ENCODE assay signal across 10 mouse cellular contexts in genomic region chr16:52383456-52384185, GRCm38 (mm10).
A peak's percentile ranks its signal among the peaks of the same experiment; 100 is the strongest.
DNase-seq lines count a peak whose midpoint lies in the region; ATAC-seq lines count a peak whose summit lies in the region.
"Had no signal": no experiment of that assay in that cellular context is flagged by ENCODE, and none has a peak within 500 bp of the region (broad histone marks: within the 10 kb centered on the region; RNA-seq: fewer than 3 reads in every experiment).

No protein-coding gene starts in this region.

- no peaks in the 10 kb centered on the region for H3K4me1 ChIP-seq in neural tube, embryonic 11.5 days (ENCODE audit: control insufficient read depth, insufficient read depth, low read length)
- H3K4me1 ChIP-seq in neural tube, embryonic 15.5 days, result peaks cover 6% of the 10 kb centered on the region; the same call in 1 of the 2 replicates
- peaks cover 13% of the 10 kb centered on the region for H3K4me1 ChIP-seq in hindbrain, embryonic 14.5 days (replicated peaks; ENCODE audit: control insufficient read depth, insufficient read depth, low read length)
- peaks cover 15% of the 10 kb centered on the region; the same call in 1 of the 2 replicates for H3K4me1 ChIP-seq in heart, embryonic 10.5 days

- no peaks in the 10 kb centered on the region for H3K27me3 ChIP-seq in neural tube, embryonic 11.5 days (ENCODE audit: control insufficient read depth, insufficient read depth, low read length)
- no peaks in the 10 kb centered on the region for H3K27me3 ChIP-seq in neural tube, embryonic 15.5 days (replicated peaks)
- no peaks in the 10 kb centered on the region for H3K27me3 ChIP-seq in hindbrain, embryonic 14.5 days (ENCODE audit: control insufficient read depth, insufficient read depth, low read length)
- no peaks in the 10 kb centered on the region for H3K27me3 ChIP-seq in heart, embryonic 10.5 days (ENCODE audit: insufficient read depth, poor library complexity, severe bottlenecking)
- H3K27me3 ChIP-seq: limb, embryonic 12.5 days had no signal

- no peak overlapping the region for H3K4me2 ChIP-seq in neural tube, embryonic 11.5 days (ENCODE audit: low read depth)
- no peak overlapping the region for H3K4me2 ChIP-seq in neural tube, embryonic 15.5 days
- H3K4me2 ChIP-seq in hindbrain, embryonic 14.5 days (replicated peaks), result peak overlapping the region; percentile 3
- H3K4me2 ChIP-seq: limb, embryonic 12.5 days had no signal

- H3K9ac ChIP-seq in neural tube, embryonic 11.5 days (ENCODE audit: low read length), result no peak overlapping the region
- no peak overlapping the region for H3K9ac ChIP-seq in neural tube, embryonic 15.5 days (replicated peaks)
- H3K9ac ChIP-seq in hindbrain, embryonic 14.5 days, result no peak overlapping the region
- H3K9ac ChIP-seq: limb, embryonic 12.5 days had no signal

- ATAC-seq in neural tube, embryonic 11.5 days (ENCODE audit: insufficient read depth, low FRiP score, low TSS enrichment), result no peak
- ATAC-seq in neural tube, embryonic 15.5 days (ENCODE audit: low FRiP score), result no peak
- no peak for ATAC-seq in hindbrain, embryonic 14.5 days (ENCODE audit: low FRiP score)

- H3K27ac ChIP-seq in neural tube, embryonic 11.5 days (ENCODE audit: low read depth, low read length), result no peak overlapping the region
- H3K27ac ChIP-seq in neural tube, embryonic 15.5 days (replicated peaks), result no peak overlapping the region
- H3K27ac ChIP-seq in hindbrain, embryonic 14.5 days, result no peak overlapping the region
- H3K27ac ChIP-seq in heart, embryonic 10.5 days, result no peak overlapping the region
- H3K27ac ChIP-seq: limb, embryonic 12.5 days had no signal

- no peaks in the 10 kb centered on the region for H3K36me3 ChIP-seq in neural tube, embryonic 11.5 days (ENCODE audit: control insufficient read depth, insufficient read depth, low read length)
- no peaks in the 10 kb centered on the region for H3K36me3 ChIP-seq in neural tube, embryonic 15.5 days
- H3K36me3 ChIP-seq in hindbrain, embryonic 14.5 days (replicated peaks; ENCODE audit: control insufficient read depth, insufficient read depth), result no peaks in the 10 kb centered on the region
- no peaks in the 10 kb centered on the region for H3K36me3 ChIP-seq in heart, embryonic 10.5 days
- H3K36me3 ChIP-seq: limb, embryonic 12.5 days had no signal

- WGBS in neural tube, embryonic 11.5 days, result 69% methylated on average over 13 of the region's 13 CpGs
- 56% methylated on average over 13 of the region's 13 CpGs for WGBS in neural tube, embryonic 15.5 days
- WGBS in hindbrain, embryonic 14.5 days, result 41% methylated on average over 13 of the region's 13 CpGs
- WGBS in heart, embryonic 10.5 days, result 71% methylated on average over 13 of the region's 13 CpGs

- DNase-seq in cerebellum, postnatal 10 days, result peak; percentile 14 to 22
- no peak for DNase-seq in cerebellum, adult 18-20 months
- peak; percentile 11 for DNase-seq in neural tube, embryonic 11.5 days (ENCODE audit: low spot score)
- no peak for DNase-seq in hindbrain, embryonic 14.5 days (ENCODE audit: low spot score)
- DNase-seq in gastrocnemius, postnatal 10 days, result no peak
- no peak for DNase-seq in cerebellum, adult 11-12 months
- DNase-seq in heart, embryonic 10.5 days (ENCODE audit: low spot score), result no peak
- DNase-seq: kidney, postnatal 14 days had no signal

- H3K4me3 ChIP-seq in neural tube, embryonic 11.5 days (ENCODE audit: low read depth, low read length), result no peak overlapping the region
- H3K4me3 ChIP-seq in neural tube, embryonic 15.5 days (replicated peaks), result no peak overlapping the region
- H3K4me3 ChIP-seq in hindbrain, embryonic 14.5 days (replicated peaks; ENCODE audit: low read length), result no peak overlapping the region
- no peak overlapping the region for H3K4me3 ChIP-seq in heart, embryonic 10.5 days
- H3K4me3 ChIP-seq: limb, embryonic 12.5 days had no signal

- H3K9me3 ChIP-seq in neural tube, embryonic 11.5 days (ENCODE audit: control insufficient read depth, low read length), result no peaks in the 10 kb centered on the region
- no peaks in the 10 kb centered on the region for H3K9me3 ChIP-seq in neural tube, embryonic 15.5 days (replicated peaks)
- H3K9me3 ChIP-seq in hindbrain, embryonic 14.5 days (ENCODE audit: control insufficient read depth, low read length), result no peaks in the 10 kb centered on the region
- H3K9me3 ChIP-seq in heart, embryonic 10.5 days, result no peaks in the 10 kb centered on the region
- H3K9me3 ChIP-seq: limb, embryonic 12.5 days had no signal

Comparison
In these comparisons a context has a peak if more than half of its experiments do, and no peak if none do; other contexts are left out.
1. DNase-seq: peak in cerebellum, postnatal 10 days (2 of 2) and neural tube, embryonic 11.5 days (single experiment); none in cerebellum, adult 18-20 months (0 of 2), hindbrain, embryonic 14.5 days (single experiment), gastrocnemius, postnatal 10 days (single experiment), cerebellum, adult 11-12 months (single experiment) and heart, embryonic 10.5 days (single experiment).